9 mouse cellular contexts compared by ENCODE assay signal in genomic region chr6:4488966-4489365, GRCm38 (mm10). TPM values are rescaled to one million over a fixed set of nuclear protein-coding genes. Genes with fewer than 3 reads are reported as not detected.
DNase-seq lines count a peak whose midpoint lies in the region; ATAC-seq lines count a peak whose summit lies in the region.
"Had no signal": no experiment of that assay in that cellular context is flagged by ENCODE, and none has a peak within 500 bp of the region (broad histone marks: within the 10 kb centered on the region; RNA-seq: fewer than 3 reads in every experiment).

No protein-coding gene starts in this region.

- H3K36me3 ChIP-seq in heart, embryonic 13.5 days = no peaks in the 10 kb centered on the region
- H3K36me3 ChIP-seq in embryonic facial prominence, embryonic 13.5 days = no peaks in the 10 kb centered on the region
- no peaks in the 10 kb centered on the region for H3K36me3 ChIP-seq in limb, embryonic 11.5 days (ENCODE audit: control insufficient read depth, insufficient read depth, low read length)

- H3K4me1 ChIP-seq in heart, embryonic 13.5 days = peaks cover 38% of the 10 kb centered on the region
- H3K4me1 ChIP-seq in embryonic facial prominence, embryonic 13.5 days = peaks cover 55% of the 10 kb centered on the region
- H3K4me1 ChIP-seq in limb, embryonic 11.5 days (ENCODE audit: control insufficient read depth, insufficient read depth, low read length) = peaks cover 23% of the 10 kb centered on the region

- H3K4me2 ChIP-seq in heart, embryonic 13.5 days = peak overlapping the region; percentile 53
- H3K4me2 ChIP-seq in embryonic facial prominence, embryonic 13.5 days = peak overlapping the region; percentile 51
- H3K4me2 ChIP-seq in limb, embryonic 11.5 days (ENCODE audit: low read depth, severe bottlenecking) = peak overlapping the region; percentile 29; the same call in 1 of the 2 replicates

- peak overlapping the region; percentile 92 for H3K27ac ChIP-seq in heart, embryonic 13.5 days (replicated peaks)
- peak overlapping the region; percentile 96 for H3K27ac ChIP-seq in embryonic facial prominence, embryonic 13.5 days
- peak overlapping the region; percentile 93 for H3K27ac ChIP-seq in limb, embryonic 11.5 days (replicated peaks; ENCODE audit: low read depth, low read length)

- H3K9ac ChIP-seq in heart, embryonic 13.5 days = 0 out of 2 replicates have a peak overlapping the region, but pooled peaks have one; percentile 29
- H3K9ac ChIP-seq in embryonic facial prominence, embryonic 13.5 days = no peak overlapping the region
- H3K9ac ChIP-seq in limb, embryonic 11.5 days (ENCODE audit: low read length) = peak overlapping the region; percentile 41

- 0 out of 2 replicates have a peak overlapping the region, but pooled peaks have one; percentile 3 for H3K4me3 ChIP-seq in heart, embryonic 13.5 days
- H3K4me3 ChIP-seq in embryonic facial prominence, embryonic 13.5 days = peak overlapping the region; percentile 9
- no peak overlapping the region for H3K4me3 ChIP-seq in limb, embryonic 11.5 days (ENCODE audit: low read depth, low read length)

- intact Hi-C loops in heart, postnatal 10 days (cut with DNase I) = loop anchor here (10.0 kb wide), 1 partner anchor 484 kb away; the partner anchor contains the start of gene Gng11

- H3K27me3 ChIP-seq in heart, embryonic 13.5 days (replicated peaks) = no peaks in the 10 kb centered on the region
- no peaks in the 10 kb centered on the region for H3K27me3 ChIP-seq in embryonic facial prominence, embryonic 13.5 days
- no peaks in the 10 kb centered on the region for H3K27me3 ChIP-seq in limb, embryonic 11.5 days (ENCODE audit: control insufficient read depth, insufficient read depth, low read length)

- DNase-seq in heart, postnatal 10 days = no peak
- DNase-seq in 3T3-L1 (ENCODE audit: low read depth, low spot score) = peak; percentile 68
- DNase-seq in limb, embryonic 11.5 days (ENCODE audit: low spot score) = no peak
- no peak for DNase-seq in frontal cortex, postnatal 25 days (ENCODE audit: low spot score in 2 of 2)
- no peak for DNase-seq in adipocyte (ENCODE audit: low spot score)
- DNase-seq in ovary, postnatal 10 days (ENCODE audit: low spot score) = no peak
- DNase-seq: cerebellum, postnatal 14 days had no signal

- WGBS in heart, embryonic 13.5 days = 31% methylated on average over 1 of the region's 1 CpGs
- WGBS in embryonic facial prominence, embryonic 13.5 days = 30% methylated on average over 1 of the region's 1 CpGs
- WGBS in limb, embryonic 11.5 days = 14% methylated on average over 1 of the region's 1 CpGs

- ATAC-seq in heart, embryonic 13.5 days (ENCODE audit: extremely low read depth, insufficient number of reproducible peaks, low FRiP score, low TSS enrichment) = no peak
- no peak for ATAC-seq in embryonic facial prominence, embryonic 13.5 days (ENCODE audit: insufficient number of reproducible peaks, insufficient read depth, low FRiP score, low TSS enrichment, low read depth)
- no peak for ATAC-seq in limb, embryonic 11.5 days (ENCODE audit: insufficient number of reproducible peaks, low FRiP score, low TSS enrichment, low read depth)

- no peaks in the 10 kb centered on the region for H3K9me3 ChIP-seq in heart, embryonic 13.5 days
- H3K9me3 ChIP-seq in embryonic facial prominence, embryonic 13.5 days = no peaks in the 10 kb centered on the region
- no peaks in the 10 kb centered on the region for H3K9me3 ChIP-seq in limb, embryonic 11.5 days (ENCODE audit: control insufficient read depth, low read length)

RNA-seq across cellular contexts. Expression of gene Col1a2, which starts 15.6 kb away (rescaled TPM):
- 253 and 328 TPM in 2 replicates for polyA plus RNA-seq in heart, embryonic 13.5 days (2015; fragmentation: Nextera tagmentation; extraction: Ambion mirVana)
- 100 to 1,000 TPM; 594 to 659 TPM for total RNA-seq in heart, postnatal 10 days (2021)
- polyA plus RNA-seq in embryonic facial prominence, embryonic 13.5 days (2015; fragmentation: Nextera tagmentation; extraction: Ambion mirVana) = 820 and 892 TPM in 2 replicates
- polyA plus RNA-seq in limb, embryonic 11.5 days (2014; fragmentation: Nextera tagmentation; extraction: Ambion mirVana) = 243 and 265 TPM in 2 replicates
